Mouse (Mus musculus): ENCODE data around the gene Rnf185.

GRCm38 (mm10) chr11:3452769-3453168, 606 bp upstream of the Rnf185 start:
- no peak for TF ChIP-seq CTCF (conservative IDR thresholded peaks at IDR 0.05; ENCODE audit: low read length)
- no peak for TF ChIP-seq NANOG (IDR thresholded peaks at IDR 0.05; ENCODE audit: borderline replicate concordance, low read length)

All from E14TG2a.4 (cell line).